Mouse (Mus musculus) layer of hippocampus, adult 8-10 months (tissue): ENCODE data around the gene Kcnh1. TPM values are rescaled to one million over a fixed set of nuclear protein-coding genes. Genes with fewer than 3 reads are reported as not detected.

ENCODE experiments used
- DNase-seq, 2 experiments: peaks; one replicate each; pipeline ENCODE4 v3.0.0; 2022; ENCODE audit warnings: low spot score in 2 of 2
- total RNA-seq, 4 experiments: library from RNA; stranded (reverse); gene quantifications; 2 replicates each; pipeline ENCODE4 v1.2.4; 2022

The Kcnh1 gene
- total RNA-seq, 4 experiments from 2014 or later = 28.9 to 35.3 (median 32.4) TPM

DNA sequence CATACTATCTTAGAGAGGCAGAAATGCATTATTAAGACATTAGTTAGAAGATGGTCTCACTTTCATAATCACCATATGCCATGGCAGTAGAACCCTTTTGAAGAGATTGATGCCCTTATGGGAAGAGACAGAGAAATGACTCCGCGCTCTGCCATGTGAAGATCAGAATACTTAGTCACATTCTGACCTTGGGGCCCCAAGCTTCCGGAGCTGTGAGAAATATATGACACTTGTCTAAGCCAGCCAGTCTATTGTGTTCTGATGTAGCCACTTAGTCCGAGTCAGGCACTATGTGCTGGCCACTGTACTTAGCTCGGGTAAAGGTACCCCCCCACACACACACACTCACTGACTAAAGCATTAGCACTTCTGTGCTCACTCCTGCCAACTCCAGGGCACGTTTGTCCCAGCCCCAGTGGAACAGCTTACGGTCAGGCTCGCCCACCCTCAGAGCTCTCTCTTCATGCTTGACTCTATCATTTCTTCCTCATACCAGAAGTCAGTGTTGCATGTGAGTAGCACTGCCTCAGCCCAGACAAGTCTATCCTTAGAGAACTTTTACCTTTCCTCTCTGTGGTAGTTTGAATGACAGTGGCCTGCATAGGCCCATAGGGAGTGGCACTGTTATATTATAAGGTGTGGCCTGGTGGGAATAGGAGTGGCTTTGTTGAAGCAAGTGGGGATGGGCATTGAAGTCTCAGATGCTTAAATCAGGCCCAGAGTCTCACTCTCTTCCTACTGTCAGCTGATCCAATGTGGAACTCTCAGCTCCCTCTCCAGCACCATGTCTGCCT is 212.5 kb downstream of the Kcnh1 start:
- DNase-seq = no peak

DNA sequence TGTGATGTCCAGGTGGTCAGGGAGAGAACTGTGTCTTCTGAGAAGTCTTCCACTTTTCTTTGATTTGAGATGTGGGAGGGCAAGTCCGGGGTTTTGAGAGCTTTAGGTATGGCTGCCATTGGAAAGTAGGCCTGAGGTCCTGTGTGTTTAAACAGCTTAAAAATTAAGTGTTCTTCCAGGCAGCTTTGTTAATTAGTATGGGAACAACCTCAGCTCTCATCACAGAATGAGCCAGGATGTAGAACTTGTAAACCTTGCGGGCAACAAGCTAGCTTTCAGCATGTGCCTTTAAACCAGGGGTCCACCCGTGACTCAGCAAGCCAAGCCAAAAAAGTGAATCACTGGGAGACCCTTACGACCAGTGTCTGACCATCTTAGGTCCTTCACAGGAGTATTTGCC is 214.6 kb downstream of the Kcnh1 start:
- no peak for DNase-seq

DNA sequence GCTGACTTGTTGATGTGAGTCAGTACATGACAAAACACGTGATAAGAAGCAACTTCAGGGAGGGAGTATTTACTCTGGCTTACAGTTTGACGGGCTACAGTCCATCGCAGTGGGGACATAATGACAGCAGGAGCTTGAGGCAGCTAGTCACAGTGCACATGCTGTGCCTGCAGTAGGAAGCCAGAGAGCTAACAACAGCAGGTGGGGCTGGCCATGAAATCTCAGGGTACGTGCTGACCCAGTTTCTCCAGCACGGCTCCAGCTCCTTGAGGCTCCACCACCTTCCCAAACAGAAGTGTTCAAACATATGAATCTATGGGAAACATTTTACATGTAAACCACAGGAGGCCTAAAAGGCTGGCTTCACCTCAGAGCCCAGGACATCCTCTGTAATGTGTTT is 216.0 kb downstream of the Kcnh1 start:
- DNase-seq = no peak

DNA sequence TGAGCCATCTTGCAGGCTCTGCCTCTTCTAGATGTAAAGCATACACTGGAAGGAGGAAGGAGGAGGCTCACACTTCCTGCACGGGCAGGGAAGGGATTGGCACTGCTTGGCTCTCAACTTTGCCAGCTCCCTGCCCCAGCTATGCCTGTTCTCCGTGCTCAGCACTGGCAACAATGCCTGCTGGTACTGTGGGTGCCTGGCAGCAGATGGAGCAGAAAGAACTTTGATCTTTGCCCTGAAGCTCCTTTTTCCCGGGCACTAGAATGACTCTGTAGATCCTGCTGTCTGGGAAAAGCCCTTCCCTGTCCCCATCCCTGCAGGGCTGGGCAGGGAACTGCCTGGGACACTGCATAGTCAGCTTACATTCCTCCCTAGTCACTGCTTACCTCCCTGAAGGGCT is 225.2 kb downstream of the Kcnh1 start:
- peak in 1 of 2 experiments; percentile 23 for DNase-seq

DNA sequence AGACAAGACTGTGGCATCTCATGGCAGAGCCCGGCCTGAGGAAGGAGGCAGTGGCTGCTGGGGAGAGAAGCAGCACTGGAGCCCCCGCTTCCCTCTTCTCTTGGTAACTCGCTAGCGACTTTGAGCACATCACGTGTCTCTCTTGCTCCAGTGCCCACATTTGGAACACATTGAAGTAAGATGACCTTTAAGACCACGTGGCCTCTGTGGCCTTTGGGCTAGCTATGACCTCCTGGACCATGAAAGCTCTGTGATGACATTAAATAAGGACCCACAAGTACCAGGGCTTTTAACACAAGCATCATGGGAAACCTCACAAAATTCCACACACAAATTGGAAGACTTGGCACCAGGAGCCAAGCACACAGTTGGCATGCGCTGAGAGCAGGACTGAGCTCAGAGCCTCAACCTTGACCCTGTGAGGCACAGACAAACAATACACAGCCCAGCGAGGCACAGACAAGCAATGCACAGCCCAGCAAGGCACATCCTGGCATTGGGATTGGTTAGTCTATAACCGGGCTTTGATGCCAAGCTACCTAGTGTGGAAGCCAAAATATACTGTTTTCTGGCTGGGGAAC is 225.8 kb downstream of the Kcnh1 start:
- DNase-seq = no peak

DNA sequence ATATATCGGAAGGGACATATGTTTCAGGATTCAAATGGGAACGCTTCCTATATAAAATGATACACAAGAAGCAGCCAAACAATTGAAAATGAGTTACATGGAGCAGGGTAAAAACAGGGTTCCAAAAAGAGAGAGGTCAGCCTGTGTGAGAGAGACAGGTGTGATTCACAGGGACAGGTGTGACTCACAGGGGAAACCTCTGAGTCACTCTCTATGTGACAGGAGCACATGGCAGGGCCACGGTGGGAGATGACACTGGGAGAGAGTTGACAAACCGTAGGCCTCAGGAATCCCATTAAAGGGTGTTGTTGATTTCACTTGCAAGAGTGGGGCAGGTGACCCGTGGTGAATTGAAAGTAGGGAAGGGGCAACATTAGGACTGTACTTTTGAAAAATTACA is 228.6 kb downstream of the Kcnh1 start:
- no peak for DNase-seq

DNA sequence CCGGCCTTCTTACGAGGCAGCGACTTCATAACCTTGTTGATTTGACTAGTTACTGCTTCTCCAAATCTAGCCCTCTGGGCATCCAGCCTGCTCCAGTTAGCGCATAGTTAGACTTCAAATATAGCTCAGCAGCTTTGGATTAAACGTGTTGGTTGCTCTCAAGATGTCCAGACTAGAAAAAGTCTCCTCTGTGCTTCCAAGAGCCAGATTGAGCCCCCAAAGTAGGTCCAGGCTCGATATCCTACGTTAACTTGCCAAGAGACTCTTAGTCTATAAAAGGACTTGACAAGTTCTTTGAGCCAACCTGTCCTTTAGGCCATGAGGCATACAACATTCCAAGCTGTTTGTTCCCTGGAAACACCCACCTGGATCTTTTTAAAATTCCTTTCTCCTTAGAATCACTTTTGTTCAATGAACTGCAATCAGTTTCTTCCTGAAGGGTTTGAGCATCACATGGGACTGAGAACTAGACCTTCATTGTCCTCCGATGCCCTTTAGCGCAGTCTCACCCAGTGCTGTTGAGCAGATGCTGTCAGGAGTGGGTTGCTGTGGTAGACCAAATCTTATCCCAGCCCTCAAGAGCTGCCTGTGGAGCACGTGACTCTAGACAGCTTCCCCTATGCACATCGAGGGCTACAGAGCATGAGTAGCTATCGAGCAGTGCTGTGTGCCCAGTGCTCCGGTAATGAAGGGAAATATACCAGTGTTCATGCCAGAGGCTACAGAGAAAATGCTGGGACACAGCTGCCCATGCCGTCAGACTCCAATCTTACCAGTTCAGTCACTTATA is 231.0 kb downstream of the Kcnh1 start:
- no peak for DNase-seq

DNA sequence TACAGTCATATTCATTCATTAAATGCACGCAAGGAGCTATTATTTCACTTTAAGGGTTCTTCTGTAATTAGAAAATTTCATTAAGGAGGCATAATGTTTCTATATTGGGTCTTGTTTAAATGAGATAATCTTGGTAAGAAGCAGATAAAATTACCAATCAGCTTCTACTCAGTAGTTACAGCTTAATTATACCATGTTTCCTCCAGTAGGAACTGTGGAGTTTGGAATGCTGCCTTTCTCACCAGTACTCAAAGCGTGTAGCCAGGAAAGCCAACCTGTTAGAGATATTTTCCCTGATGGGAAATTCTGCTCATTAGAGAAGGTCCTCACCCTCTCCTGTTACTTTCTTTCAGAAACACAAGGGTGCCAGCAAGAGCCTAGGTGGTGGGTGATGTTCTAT is 240.8 kb downstream of the Kcnh1 start:
- DNase-seq = no peak

DNA sequence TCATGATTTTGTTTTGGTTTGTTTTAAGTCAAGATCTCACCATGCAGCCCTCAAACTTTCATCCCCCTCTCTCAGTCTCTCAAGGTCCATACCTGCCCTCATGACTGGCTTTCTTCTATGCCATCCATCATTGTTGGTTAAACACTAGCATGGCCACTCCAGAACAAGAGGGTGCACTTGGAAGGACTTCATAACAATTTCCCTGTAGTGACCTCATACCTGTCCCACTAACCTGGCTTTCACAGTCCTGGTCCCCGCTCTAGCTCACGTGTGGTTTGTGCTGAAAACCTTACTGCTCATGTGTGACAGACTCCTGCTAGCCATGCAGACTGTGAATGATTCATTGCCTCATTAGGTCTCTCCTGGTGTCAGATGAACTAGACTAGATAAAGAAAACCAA is 244.9 kb downstream of the Kcnh1 start:
- no peak for DNase-seq

DNA sequence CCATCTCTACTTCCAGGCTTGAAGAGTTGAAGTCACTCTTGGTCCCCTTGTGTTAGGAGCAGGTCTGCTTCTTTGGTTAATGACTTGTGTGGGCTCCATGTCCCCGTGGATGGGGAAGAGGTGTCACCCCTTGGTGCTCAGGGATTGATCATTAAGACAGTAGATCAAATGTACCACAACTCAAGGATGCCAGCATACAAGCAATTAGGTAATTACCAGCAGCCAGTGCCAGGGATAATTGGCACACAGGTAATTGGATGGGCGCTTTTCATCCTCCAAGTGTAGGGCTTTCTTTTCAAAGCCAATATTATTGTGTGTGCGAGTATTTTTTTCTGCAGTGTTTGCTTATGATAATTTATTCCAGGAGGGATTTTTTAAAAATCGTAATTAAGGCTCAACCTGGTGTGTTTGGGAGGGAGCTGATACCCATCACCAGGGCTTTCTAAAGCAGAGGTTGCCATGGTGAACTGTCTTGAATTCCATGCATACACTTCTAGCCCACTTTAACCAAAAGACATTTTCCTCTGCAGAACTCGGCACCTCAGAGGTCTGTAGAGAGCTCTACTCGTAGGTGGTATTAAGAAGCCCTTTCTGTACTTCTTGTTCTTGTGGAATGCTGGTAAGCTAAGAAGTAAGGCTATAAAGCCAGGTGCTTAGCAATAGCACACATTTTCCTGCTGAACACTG is 248.7 kb downstream of the Kcnh1 start:
- DNase-seq = no peak

DNA sequence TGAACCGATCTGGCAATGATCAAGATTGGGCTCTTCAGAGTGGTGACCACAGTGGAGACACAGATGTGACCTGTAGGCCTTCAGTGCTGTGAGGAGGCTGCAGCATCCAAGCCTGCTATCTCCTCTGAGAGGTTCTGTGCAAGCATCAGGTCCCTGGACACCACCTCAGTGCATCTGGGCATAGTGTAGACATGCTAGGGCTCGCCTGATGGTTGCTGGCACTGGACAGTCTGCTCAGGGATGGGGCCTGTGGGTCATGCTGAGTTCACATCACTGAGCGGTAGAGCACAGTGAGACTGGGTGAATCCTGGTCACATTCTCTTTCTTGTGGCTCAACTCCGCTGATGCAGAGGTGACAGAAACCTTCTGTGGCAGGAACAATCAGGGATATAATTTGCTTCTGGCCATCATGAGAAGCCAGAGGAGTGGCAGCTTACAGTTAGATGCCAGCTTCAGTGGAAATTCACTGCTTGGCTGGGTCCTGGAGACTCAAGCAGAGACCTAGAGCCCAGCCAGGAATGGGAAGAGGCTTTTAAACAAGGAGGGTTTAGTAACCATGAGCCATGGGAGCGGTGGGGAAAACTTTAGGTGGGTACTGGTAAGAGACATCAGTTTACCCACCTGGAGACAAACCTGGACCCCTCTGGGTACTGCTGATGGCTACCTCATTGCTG is 252.3 kb downstream of the Kcnh1 start:
- no peak for DNase-seq

DNA sequence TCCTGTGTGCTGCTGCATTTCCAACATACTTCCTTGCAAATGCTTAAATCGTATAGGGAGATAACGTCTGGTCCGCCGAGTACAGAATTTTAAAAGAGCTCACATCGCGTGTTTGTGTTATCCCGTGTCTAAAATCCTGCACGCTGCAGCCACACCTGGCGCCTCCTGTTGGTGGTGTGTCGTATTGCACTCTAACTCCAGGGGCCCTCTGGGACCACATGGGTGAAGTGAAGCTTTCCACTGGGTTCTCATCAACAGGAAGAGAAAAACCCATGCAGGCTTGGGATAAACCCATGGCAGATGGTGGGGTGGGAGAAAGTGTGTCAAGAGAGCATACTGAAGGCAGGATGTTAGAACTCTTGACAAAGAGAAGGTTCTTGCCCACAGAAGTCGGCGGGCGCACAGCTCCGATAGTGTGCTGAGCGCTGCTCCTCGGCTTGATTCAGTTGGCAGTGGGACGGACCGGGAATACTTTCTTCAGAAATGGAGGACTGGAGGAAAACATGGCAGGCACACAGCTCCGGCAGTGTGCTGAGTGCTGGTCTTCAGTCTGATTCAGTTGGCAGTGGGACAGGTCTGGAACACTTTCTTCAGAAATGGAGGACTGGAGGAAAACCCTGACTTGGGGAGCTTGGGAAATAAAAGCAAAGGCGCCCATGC is 253.6 kb downstream of the Kcnh1 start:
- DNase-seq = peak in 1 of 2 experiments; percentile 15

DNA sequence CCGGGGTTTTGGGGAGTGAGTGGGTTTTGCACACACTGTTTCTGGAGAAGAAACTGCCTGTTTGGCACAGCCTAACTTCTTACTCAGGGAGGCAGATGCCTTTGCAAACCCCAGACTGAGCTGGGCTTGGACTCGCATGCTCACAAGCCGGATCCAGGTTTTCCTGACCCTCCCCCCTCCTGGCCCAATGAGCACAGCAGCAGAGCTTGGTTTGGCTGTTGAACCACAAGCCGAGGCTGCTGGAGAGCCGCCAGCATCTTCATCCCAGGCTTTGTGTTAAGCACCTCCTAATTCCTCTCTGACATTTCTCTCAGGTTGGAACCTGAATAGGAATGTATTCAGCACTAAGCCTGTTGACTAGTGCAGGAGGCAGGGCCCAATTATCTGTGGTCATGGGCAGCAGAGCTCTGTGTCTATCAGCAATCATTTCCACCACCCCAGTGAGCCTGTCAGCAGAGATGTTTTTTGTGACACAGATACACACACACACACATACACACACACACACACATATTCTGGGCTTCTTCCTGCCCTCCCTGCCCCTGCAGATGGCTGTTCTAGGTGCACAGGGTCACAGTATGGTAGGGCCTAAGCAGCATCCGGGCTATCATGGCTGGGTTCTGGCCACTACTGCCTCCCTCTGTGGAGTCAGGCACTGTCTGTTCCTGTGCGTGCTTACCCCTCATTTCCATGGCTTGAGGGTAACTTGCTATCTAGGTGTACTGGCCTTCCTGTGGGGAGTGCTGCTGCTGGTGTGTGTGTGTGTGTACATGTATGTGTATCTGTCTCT is 254.3 kb downstream of the Kcnh1 start:
- DNase-seq = peak; percentile 69 to 76

DNA sequence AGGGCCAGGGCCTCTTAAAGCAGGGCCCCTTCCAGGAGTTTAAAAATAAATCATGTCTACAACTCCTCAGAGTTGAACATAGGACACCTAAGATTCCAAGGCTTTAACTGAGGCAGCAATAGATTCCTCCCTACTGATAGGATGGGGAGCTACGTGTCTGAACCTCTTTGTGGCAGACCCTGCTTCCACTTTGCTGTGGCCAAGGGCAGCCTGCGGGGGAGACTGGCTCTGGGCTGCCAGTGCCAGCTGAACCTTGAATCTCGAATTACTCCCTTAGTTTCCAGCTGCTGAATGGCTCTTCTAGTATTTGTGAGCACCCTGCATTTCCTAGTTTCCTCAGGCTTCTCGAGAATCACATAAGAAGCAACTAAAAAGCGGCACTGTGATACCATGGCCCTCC is 255.6 kb downstream of the Kcnh1 start:
- DNase-seq = no peak

DNA sequence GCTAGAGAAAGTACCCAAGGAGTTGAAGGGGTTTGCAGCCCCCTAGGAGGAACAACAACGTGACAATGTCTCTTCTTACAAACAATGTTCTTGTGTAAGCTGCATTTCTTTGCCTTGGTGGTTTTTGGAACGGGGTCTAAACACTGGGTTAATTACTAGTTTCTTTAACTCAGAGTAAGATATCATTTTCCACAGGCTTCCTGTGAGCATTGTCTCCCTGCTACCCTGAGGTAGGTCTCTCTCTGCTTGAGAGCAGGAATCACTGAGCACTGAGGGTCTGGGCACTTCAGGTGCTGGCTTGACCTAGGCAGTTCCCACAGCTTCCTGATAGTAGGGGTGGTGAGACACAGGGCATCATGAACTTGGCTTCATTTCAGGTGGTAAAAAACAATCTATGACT is 257.1 kb downstream of the Kcnh1 start:
- DNase-seq = no peak

DNA sequence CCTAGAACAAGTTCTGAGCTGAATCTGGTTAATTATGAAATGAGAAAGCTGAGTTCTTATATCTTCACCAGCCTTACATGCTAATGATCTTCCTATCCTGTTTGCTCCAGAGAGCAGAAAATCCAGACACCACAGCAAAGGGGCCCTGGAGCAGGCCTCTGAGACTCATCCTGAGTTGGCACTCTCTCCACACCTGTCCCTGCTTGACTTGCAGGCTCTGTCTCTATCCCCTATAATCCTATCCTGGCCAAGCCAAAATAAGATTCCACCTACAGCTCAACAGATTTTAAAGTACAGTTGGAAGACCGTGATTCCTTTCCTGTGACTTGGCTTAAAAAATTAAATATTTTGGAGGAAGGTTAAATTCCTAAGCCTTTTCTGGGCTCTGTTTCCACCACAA is 257.9 kb downstream of the Kcnh1 start:
- DNase-seq = no peak

DNA sequence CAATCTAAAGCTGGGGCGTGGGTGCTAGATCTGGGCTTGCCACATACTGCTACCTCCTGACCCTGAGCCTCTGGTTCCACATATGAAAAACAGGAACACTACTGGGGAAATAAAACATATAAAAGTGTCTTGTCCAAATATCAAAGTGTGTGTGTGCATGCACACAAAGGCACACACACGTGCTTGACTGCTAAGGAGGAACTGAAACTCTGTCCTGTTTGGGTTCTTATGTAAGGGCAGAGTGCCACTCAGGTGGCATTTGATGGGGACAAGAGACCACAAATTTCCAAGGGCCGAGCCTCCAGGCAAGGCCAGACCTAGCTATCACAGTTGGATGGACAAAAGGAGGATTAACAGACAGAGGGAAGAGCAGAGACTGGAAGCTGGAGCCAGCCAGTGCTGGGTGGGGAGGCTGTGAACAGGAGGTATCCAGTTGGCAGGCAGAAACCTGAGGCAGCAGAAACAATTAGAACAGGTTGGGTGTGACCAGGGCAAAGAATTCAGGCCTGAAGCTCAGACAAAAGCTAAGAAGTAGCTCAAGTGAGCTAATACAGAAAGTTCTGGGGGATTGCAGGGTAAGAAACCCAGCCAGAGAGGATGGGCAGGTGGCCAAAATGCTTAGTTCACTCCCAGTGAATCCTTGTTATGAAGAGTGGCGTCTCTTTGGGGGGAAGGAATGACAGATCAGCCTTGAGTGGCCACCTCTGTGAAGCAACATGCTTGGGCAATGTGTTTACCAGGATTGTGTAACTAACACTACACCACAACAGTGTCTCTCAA is 259.2 kb downstream of the Kcnh1 start:
- DNase-seq = no peak

DNA sequence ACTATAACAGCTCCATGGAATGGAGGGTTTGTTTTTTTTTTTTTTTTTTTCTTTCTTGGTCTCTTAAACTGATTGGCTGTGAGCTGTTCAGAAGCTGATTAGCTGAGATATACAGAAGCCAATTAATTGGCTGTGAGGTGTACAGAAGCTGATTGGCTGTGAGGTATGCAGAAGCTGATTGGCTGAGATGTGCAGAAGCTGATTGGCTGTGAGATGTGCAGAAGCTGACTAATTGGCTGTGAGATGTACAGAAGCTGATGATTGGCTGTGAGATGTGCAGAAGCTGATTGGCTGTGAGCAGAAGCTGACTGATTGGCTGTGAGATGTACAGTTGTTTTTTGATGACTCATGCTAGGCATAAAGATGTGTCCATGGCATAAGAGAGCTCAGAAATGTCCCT is 259.9 kb downstream of the Kcnh1 start:
- no peak for DNase-seq

DNA sequence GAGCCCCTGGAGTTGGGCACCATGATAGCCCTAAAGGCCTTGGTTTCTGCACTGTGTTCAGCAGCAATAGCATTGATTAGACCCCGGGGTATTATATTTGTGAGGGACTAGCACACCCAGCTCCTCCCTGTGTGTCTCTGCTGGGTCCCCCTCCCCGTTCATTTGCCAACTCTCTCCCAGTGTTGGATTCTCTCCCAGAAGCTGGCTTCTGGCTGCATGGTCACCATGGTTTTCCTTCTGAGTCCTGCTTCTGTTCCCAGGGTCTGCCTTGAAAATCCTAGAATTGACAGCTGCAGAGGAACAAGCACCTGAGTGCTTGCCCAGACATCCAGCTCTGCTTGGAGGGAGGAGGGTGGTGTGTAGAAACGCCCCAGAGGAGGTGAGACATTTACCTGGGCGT is 261.1 kb downstream of the Kcnh1 start:
- peak in 1 of 2 experiments; percentile 23 for DNase-seq
